Mouse (Mus musculus) brain, embryonic 14.5 days (tissue): ENCODE results near the gene Papln.

Experiments
- CTCF ChIP-seq: fragments of 200-500 bp; IDR thresholded peaks from 2 replicates; pipeline ENCODE4 v1.5.1; 2012; ENCODE audit warnings: inconsistent platforms, mild to moderate bottlenecking, moderate library complexity, borderline replicate concordance; ENCODE audit not compliant: insufficient read depth, insufficient read length; ENCODE audit errors: extremely low read depth
- POLR2A ChIP-seq: fragments of 200-500 bp; IDR thresholded peaks from 2 replicates; pipeline ENCODE4 v1.6.1; 2012; ENCODE audit warnings: mild to moderate bottlenecking, inconsistent platforms, borderline replicate concordance; ENCODE audit not compliant: poor library complexity, insufficient read depth, insufficient read length, severe bottlenecking; ENCODE audit errors: extremely low read depth

DNA sequence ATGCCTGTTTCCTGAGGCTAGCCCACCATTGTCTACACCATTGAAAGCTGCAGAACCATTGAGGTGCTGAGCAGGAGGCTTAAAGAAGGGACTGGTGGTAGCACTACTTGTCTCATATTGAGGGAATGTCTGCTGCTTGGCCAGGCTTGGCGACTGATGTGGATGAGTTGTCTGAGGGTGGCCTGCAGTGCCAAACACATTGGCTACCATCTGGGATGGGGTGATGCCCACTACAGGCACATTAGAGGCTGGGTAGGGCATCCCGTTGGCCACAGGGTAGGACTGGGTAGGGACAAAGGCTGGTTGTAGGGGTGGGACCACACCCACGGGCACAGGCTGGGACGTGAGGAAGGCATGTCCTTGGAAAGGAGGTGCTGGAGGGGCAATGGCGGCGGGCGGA, 32.2 kb downstream of the Papln start:
- TF ChIP-seq CTCF (no peak), POLR2A (no peak)
